Mouse (Mus musculus): ENCODE measurements around the gene Bmyc.
"Not testable (repeated sequence)": the region's sequence is repeated elsewhere in the genome, so short reads cannot be mapped to it uniquely, and the experiment has no call there.

The Bmyc gene

DNA sequence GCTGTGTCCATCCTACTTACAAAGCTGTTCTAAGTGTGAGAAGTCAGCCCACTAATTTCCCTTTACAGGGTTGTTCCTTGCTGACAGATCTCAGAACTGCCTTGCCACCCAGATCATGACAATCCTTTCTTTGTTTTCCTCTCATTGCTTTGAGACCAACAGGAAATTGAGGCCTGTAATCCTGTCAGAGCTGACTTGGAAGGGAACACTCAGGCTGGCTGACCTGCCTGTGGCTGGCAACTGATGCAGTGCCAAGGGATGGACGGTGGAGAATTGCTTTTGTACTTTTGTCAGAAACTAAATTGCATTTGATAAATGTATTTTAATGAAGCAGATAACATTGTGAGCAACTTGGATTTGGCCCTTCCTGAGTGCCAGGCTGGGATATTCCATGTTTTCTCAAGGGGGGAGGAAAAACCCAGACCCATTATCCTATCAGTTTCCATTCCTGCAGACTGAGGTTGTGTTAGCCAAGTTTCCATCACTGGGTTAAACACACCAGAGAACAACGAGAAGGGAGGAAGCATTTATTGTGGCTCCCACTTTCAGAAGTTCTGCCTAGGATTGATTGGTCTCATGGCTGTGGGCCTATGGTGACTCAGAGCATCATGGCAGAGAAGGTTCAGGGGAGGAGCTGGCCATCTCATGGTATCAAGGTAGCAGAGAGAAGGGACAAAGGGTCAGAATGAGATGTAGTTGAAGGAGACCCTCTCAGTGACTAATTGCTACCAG is 26.8 kb downstream of the Bmyc start:
- no peak for DNase-seq (ENCODE audit: low read depth, low spot score)

DNA sequence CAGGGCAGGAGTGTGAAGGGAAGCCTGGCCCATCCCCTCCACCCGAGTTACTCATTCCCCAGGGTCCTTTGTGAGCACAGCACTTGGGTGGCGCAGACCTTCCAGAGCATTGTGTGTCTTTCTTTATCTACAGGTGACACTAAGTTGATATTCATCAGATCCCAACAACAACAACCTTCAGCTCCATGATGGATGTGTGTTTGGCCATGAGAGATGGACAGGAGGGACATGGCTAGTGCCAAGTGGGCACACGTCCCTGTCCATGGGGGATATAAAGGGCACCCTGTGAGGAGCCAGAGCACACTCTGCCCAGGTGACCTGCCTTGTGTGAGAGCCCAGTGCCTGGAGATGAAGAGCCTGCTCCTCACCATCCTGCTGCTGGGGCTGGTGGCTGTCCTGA is 30.2 kb downstream of the Bmyc start, which contains the start of gene Obp2b:
Obp2b (plus strand) TSS at position 301 of the 400 bp plus-strand sequence.
- not testable (repeated sequence) for DNase-seq (ENCODE audit: low read depth, low spot score)

DNA sequence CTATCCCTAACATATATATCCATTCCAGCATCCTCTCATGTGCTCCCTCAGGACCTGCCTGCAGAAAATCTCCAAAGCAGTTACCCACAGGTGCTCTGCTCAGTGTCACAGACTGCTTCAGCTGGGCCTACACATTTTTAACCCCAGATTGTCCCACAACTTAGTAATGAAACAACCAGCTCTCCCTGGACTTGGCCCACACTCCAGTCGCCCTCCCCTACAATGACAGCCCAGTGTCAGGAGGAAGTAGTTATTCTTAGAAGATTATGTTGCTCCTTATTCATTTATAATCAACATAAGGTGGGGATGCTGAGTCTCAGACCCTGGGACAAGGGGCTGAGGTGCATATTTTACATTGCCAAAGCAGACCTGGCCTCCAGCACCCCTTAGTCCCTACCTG is 35.1 kb downstream of the Bmyc start:
- no peak for DNase-seq (ENCODE audit: low read depth, low spot score)

DNA sequence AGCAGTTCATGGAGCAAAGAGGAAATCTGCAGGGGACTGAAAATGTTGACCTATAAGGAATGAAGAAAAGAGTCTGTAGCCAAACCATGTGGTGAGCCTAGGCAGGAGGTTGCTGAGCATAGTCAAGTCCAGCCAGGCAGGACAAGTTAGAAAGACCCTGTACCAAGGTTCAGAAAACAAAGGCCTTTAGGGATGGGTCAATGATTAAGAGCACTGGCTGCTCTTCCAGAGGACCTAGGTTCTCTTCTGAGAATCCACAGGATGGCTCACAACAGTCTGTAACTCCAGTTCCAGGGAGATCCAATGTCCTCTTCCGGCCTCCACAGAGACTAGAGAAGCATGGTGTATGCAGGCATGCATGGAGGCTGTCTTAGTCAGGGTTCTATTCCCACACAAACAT is 47.7 kb downstream of the Bmyc start:
- DNase-seq (ENCODE audit: low read depth, low spot score), result no peak

Data from mesoderm, embryonic 11.5 days (tissue).